Mouse (Mus musculus) lung, embryonic 15.5 days (tissue): Measurements from ENCODE around the gene Mgst2. TPM values are rescaled to one million over a fixed set of nuclear protein-coding genes. Genes with fewer than 3 reads are reported as not detected.

ENCODE experiments used
- ATAC-seq: fragments of 200-750 bp; cut with Nextera tagmentation; 2 replicates; pipeline ENCODE4 v1.8.0; 2017; ENCODE audit warnings: moderate number of reproducible peaks, borderline replicate concordance; ENCODE audit not compliant: low FRiP score, low TSS enrichment; ENCODE audit errors: extremely low read depth
- H3K27ac ChIP-seq: fragments of 300-500 bp; sonication (generic); 2 replicates; pipeline ENCODE4 v1.5.1; 2015; ENCODE audit warnings: moderate library complexity, mild to moderate bottlenecking, inconsistent platforms
- H3K27me3 ChIP-seq: fragments of 300-500 bp; sonication (generic); 2 replicates; pipeline ENCODE4 v1.6.1; 2015; ENCODE audit warnings: inconsistent platforms
- H3K36me3 ChIP-seq: fragments of 300-500 bp; sonication (generic); 2 replicates; pipeline ENCODE4 v1.6.1; 2015; ENCODE audit warnings: inconsistent platforms
- H3K4me1 ChIP-seq: fragments of 300-500 bp; sonication (generic); 2 replicates; pipeline ENCODE4 v1.6.1; 2015; ENCODE audit warnings: inconsistent platforms
- H3K4me2 ChIP-seq: fragments of 300-500 bp; sonication (generic); 2 replicates; pipeline ENCODE4 v1.6.1; 2015; ENCODE audit warnings: inconsistent platforms, mild to moderate bottlenecking, moderate library complexity
- H3K4me3 ChIP-seq: fragments of 300-500 bp; sonication (generic); 2 replicates; pipeline ENCODE4 v1.5.1; 2015; ENCODE audit warnings: mild to moderate bottlenecking, inconsistent platforms
- H3K9ac ChIP-seq: fragments of 300-500 bp; sonication (generic); 2 replicates; pipeline ENCODE4 v1.6.1; 2015; ENCODE audit warnings: inconsistent platforms
- H3K9me3 ChIP-seq: fragments of 300-500 bp; sonication (generic); 2 replicates; pipeline ENCODE4 v1.6.1; 2016; ENCODE audit warnings: inconsistent platforms
- WGBS: fragments of 180-500 bp; shearing (Covaris S2); methylation state at CpG from one replicate; pipeline ENCODE4 v1.1.7; 2015; 5-methylcytosine and 5-hydroxymethylcytosine counted together
- polyA plus RNA-seq: library from polyadenylated mRNA; unstranded; fragments of >200 nt; fragmentation: Nextera tagmentation; extraction: Ambion mirVana; gene quantifications from 2 replicates; pipeline ENCODE4 v1.2.1, GENCODE M21; 2015

Gene Mgst2
- polyA plus RNA-seq, 1 experiment from 2014 or later = 3.2 TPM

- Histone ChIP-seq H3K4me1 (no peaks in the 10 kb centered on the region), H3K27me3 (no peaks in the 10 kb centered on the region), H3K4me3 (no peak overlapping the region), H3K9me3 (no peaks in the 10 kb centered on the region), H3K36me3 (no peaks in the 10 kb centered on the region), H3K27ac (no peak overlapping the region), H3K4me2 (no peak overlapping the region), H3K9ac (no peak overlapping the region)
- no peak for ATAC-seq
- WGBS = 86% methylated on average over 6 of the region's 6 CpGs
Observed at GRCm38 (mm10) chr3:51637326-51637725, 22.8 kb upstream of the Mgst2 start.

- no peak for ATAC-seq
- Histone ChIP-seq H3K9ac (no peak overlapping the region), H3K27me3 (no peaks in the 10 kb centered on the region), H3K4me3 (no peak overlapping the region), H3K36me3 (no peaks in the 10 kb centered on the region), H3K4me2 (no peak overlapping the region), H3K4me1 (no peaks in the 10 kb centered on the region), H3K27ac (no peak overlapping the region), H3K9me3 (no peaks in the 10 kb centered on the region)
- 76% methylated on average over 6 of the region's 6 CpGs for WGBS
Observed at GRCm38 (mm10) chr3:51638260-51638659, 21.9 kb upstream of the Mgst2 start.

GRCm38 (mm10) chr3:51645484-51645883, 14.7 kb upstream of the Mgst2 start:
- Histone ChIP-seq H3K36me3 (no peaks in the 10 kb centered on the region), H3K4me3 (no peak overlapping the region), H3K27me3 (no peaks in the 10 kb centered on the region), H3K4me1 (peaks cover 12% of the 10 kb centered on the region), H3K9ac (no peak overlapping the region), H3K27ac (no peak overlapping the region), H3K4me2 (no peak overlapping the region), H3K9me3 (no peaks in the 10 kb centered on the region)
- 82% methylated on average over 6 of the region's 6 CpGs for WGBS
- ATAC-seq = no peak

GRCm38 (mm10) chr3:51646301-51646700, 13.9 kb upstream of the Mgst2 start:
- H3K4me3 ChIP-seq = no peak overlapping the region
- H3K27ac ChIP-seq = no peak overlapping the region
- no peaks in the 10 kb centered on the region for H3K27me3 ChIP-seq
- ATAC-seq = no peak
- no peaks in the 10 kb centered on the region for H3K36me3 ChIP-seq
- peaks cover 12% of the 10 kb centered on the region for H3K4me1 ChIP-seq
- H3K9me3 ChIP-seq = no peaks in the 10 kb centered on the region
- 40% methylated on average over 10 of the region's 10 CpGs for WGBS
- no peak overlapping the region for H3K9ac ChIP-seq
- no peak overlapping the region for H3K4me2 ChIP-seq

GRCm38 (mm10) chr3:51647356-51647755, 12.8 kb upstream of the Mgst2 start:
- Histone ChIP-seq H3K4me1 (peaks cover 15% of the 10 kb centered on the region), H3K36me3 (no peaks in the 10 kb centered on the region), H3K27ac (no peak overlapping the region), H3K9ac (no peak overlapping the region), H3K4me2 (no peak overlapping the region), H3K4me3 (no peak overlapping the region), H3K27me3 (no peaks in the 10 kb centered on the region), H3K9me3 (no peaks in the 10 kb centered on the region)
- ATAC-seq = no peak
- 62% methylated on average over 4 of the region's 4 CpGs for WGBS

GRCm38 (mm10) chr3:51648037-51648664, 12.0 kb upstream of the Mgst2 start:
- peaks cover 23% of the 10 kb centered on the region for H3K4me1 ChIP-seq
- no peak overlapping the region for H3K9ac ChIP-seq
- ATAC-seq = 0 out of 2 replicates have a peak, but pooled peaks have one; percentile 6
- H3K4me3 ChIP-seq = 0 out of 2 replicates have a peak overlapping the region, but pooled peaks have one; percentile 7
- H3K27ac ChIP-seq = no peak overlapping the region
- no peaks in the 10 kb centered on the region for H3K27me3 ChIP-seq
- H3K36me3 ChIP-seq = no peaks in the 10 kb centered on the region
- WGBS = 33% methylated on average over 15 of the region's 15 CpGs
- peak overlapping the region; percentile 49 for H3K4me2 ChIP-seq
- H3K9me3 ChIP-seq = no peaks in the 10 kb centered on the region

- peaks cover 24% of the 10 kb centered on the region for H3K4me1 ChIP-seq
- WGBS = 68% methylated on average over 8 of the region's 8 CpGs
Observed at GRCm38 (mm10) chr3:51649426-51649825, 10.7 kb upstream of the Mgst2 start.

GRCm38 (mm10) chr3:51649986-51650385, 10.2 kb upstream of the Mgst2 start:
- ATAC-seq = no peak
- 80% methylated on average over 8 of the region's 8 CpGs for WGBS
- peaks cover 24% of the 10 kb centered on the region for H3K4me1 ChIP-seq
- H3K27me3 ChIP-seq = no peaks in the 10 kb centered on the region
- no peak overlapping the region for H3K4me3 ChIP-seq
- H3K9me3 ChIP-seq = no peaks in the 10 kb centered on the region
- no peak overlapping the region for H3K9ac ChIP-seq
- no peak overlapping the region for H3K27ac ChIP-seq
- H3K4me2 ChIP-seq = no peak overlapping the region
- no peaks in the 10 kb centered on the region for H3K36me3 ChIP-seq

More at GRCm38 (mm10) chr3:51649426-51649825, 10.7 kb upstream of the Mgst2 start:
- H3K4me2 ChIP-seq = no peak overlapping the region
- H3K9me3 ChIP-seq = no peaks in the 10 kb centered on the region
- no peaks in the 10 kb centered on the region for H3K27me3 ChIP-seq
- H3K36me3 ChIP-seq = no peaks in the 10 kb centered on the region
- no peak overlapping the region for H3K9ac ChIP-seq
- H3K4me3 ChIP-seq = no peak overlapping the region
- ATAC-seq = no peak
- no peak overlapping the region for H3K27ac ChIP-seq

- peaks cover 24% of the 10 kb centered on the region for H3K4me1 ChIP-seq
- no peak; the same call in 1 of the 2 replicates for ATAC-seq
- no peak overlapping the region for H3K9ac ChIP-seq
- no peaks in the 10 kb centered on the region for H3K9me3 ChIP-seq
- H3K4me3 ChIP-seq = no peak overlapping the region
- no peaks in the 10 kb centered on the region for H3K27me3 ChIP-seq
- H3K36me3 ChIP-seq = no peaks in the 10 kb centered on the region
- 61% methylated on average over 2 of the region's 2 CpGs for WGBS
- H3K27ac ChIP-seq = no peak overlapping the region
- no peak overlapping the region for H3K4me2 ChIP-seq
Observed at GRCm38 (mm10) chr3:51651149-51651548, 9.0 kb upstream of the Mgst2 start.

- Histone ChIP-seq H3K9ac (no peak overlapping the region), H3K27me3 (no peaks in the 10 kb centered on the region), H3K4me3 (peak overlapping the region; percentile 20), H3K4me1 (peaks cover 19% of the 10 kb centered on the region), H3K9me3 (no peaks in the 10 kb centered on the region), H3K4me2 (peak overlapping the region; percentile 54), H3K27ac (peak overlapping the region; percentile 60), H3K36me3 (no peaks in the 10 kb centered on the region)
- WGBS = 4% methylated on average over 9 of the region's 9 CpGs
- no peak for ATAC-seq
Observed at GRCm38 (mm10) chr3:51652292-51652691, 7.9 kb upstream of the Mgst2 start.

- H3K4me3 ChIP-seq = peak overlapping the region; percentile 20
- WGBS = under 1% methylated on average over 9 of the region's 9 CpGs
- no peaks in the 10 kb centered on the region for H3K27me3 ChIP-seq
- H3K27ac ChIP-seq = peak overlapping the region; percentile 60
- peaks cover 19% of the 10 kb centered on the region for H3K4me1 ChIP-seq
- H3K4me2 ChIP-seq = peak overlapping the region; percentile 54
- no peaks in the 10 kb centered on the region for H3K9me3 ChIP-seq
- H3K36me3 ChIP-seq = no peaks in the 10 kb centered on the region
- ATAC-seq = peak; percentile 71
- 0 out of 2 replicates have a peak overlapping the region, but pooled peaks have one; percentile 4 for H3K9ac ChIP-seq
Observed at GRCm38 (mm10) chr3:51652701-51653100, 7.5 kb upstream of the Mgst2 start.

- WGBS = 56% methylated on average over 6 of the region's 6 CpGs
- H3K4me3 ChIP-seq = no peak overlapping the region
- H3K36me3 ChIP-seq = no peaks in the 10 kb centered on the region
- H3K4me1 ChIP-seq = peaks cover 12% of the 10 kb centered on the region
- H3K9me3 ChIP-seq = no peaks in the 10 kb centered on the region
- H3K27me3 ChIP-seq = no peaks in the 10 kb centered on the region
- H3K4me2 ChIP-seq = no peak overlapping the region
- no peak overlapping the region for H3K27ac ChIP-seq
- no peak overlapping the region for H3K9ac ChIP-seq
- no peak for ATAC-seq
Observed at GRCm38 (mm10) chr3:51654303-51655055, 5.7 kb upstream of the Mgst2 start.
